23 mouse cellular contexts compared by ENCODE assay signal in genomic region chr2:163066326-163066725, GRCm38 (mm10). TPM values are rescaled to one million over a fixed set of nuclear protein-coding genes. Genes with fewer than 3 reads are reported as not detected.
"Had no signal": no experiment of that assay in that cellular context is flagged by ENCODE, and none has a peak within 500 bp of the region (broad histone marks: within the 10 kb centered on the region; RNA-seq: fewer than 3 reads in every experiment).

No protein-coding gene starts in this region.

- H3K9me3 ChIP-seq: lung, embryonic 15.5 days; megakaryocyte, embryonic 14.5 days; midbrain, embryonic 12.5 days; neural tube, embryonic 12.5 days had no signal

- DNase-seq: liver, postnatal 0 days; lung, adult 2 months; lung, postnatal 14 days; lung, postnatal 36 days; midbrain, embryonic 14.5 days; right cerebral cortex, postnatal 14 days; spleen, adult 18-20 months; thymus, adult 18-20 months; thymus, postnatal 25 days; thymus, postnatal 4 days had no signal

- H3K4me1 ChIP-seq: lung, embryonic 15.5 days; midbrain, embryonic 12.5 days; neural tube, embryonic 12.5 days had no signal

- H3K9ac ChIP-seq: liver, postnatal 0 days; lung, embryonic 15.5 days; midbrain, embryonic 12.5 days; neural tube, embryonic 12.5 days had no signal

- H3K27ac ChIP-seq: lung, embryonic 15.5 days; macrophage; midbrain, embryonic 12.5 days; neural tube, embryonic 12.5 days had no signal

- H3K27me3 ChIP-seq: lung, embryonic 15.5 days; megakaryocyte, embryonic 14.5 days; midbrain, embryonic 12.5 days; neural tube, embryonic 12.5 days had no signal

- H3K4me3 ChIP-seq: lung, embryonic 15.5 days; megakaryocyte, embryonic 14.5 days; midbrain, embryonic 12.5 days; neural tube, embryonic 12.5 days had no signal

RNA-seq across cellular contexts. Expression of gene Mybl2, which starts 11.8 kb away (rescaled TPM):
- total RNA-seq: monocyte, adult 5-6 weeks had no signal

RNA-seq across cellular contexts. Expression of gene Gtsf1l, which starts 21.3 kb away (rescaled TPM):
- total RNA-seq: monocyte, adult 5-6 weeks; neutrophil, adult 5-6 weeks had no signal
- polyA plus RNA-seq: liver, postnatal 0 days; lung, adult 2 months; lung, embryonic 15.5 days; macrophage; midbrain, embryonic 12.5 days; midbrain, embryonic 14.5 days; midbrain, embryonic 16.5 days; neural tube, embryonic 12.5 days; neural tube, embryonic 14.5 days; small intestine, adult 2 months; stomach, embryonic 14.5 days; stomach, embryonic 16.5 days; urinary bladder, adult 2 months had no signal
